Mouse (Mus musculus) heart, adult 2 months (tissue): ENCODE results near the gene Gpnmb. TPM values are rescaled to one million over a fixed set of nuclear protein-coding genes. Genes with fewer than 3 reads are reported as not detected.
A peak's percentile ranks its signal among the peaks of the same experiment; 100 is the strongest.

Experiments
- DNase-seq, 2 experiments: peaks; one replicate each; pipeline ENCODE4 v3.0.0; 2021
- H3K27ac ChIP-seq: fragments of 200-600 bp; 2 replicates; pipeline ENCODE4 v1.8.1; 2022
- H3K27me3 ChIP-seq: fragments of 200-500 bp; 2 replicates; pipeline ENCODE4 v1.6.1; 2012; ENCODE audit warnings: mild to moderate bottlenecking, low read length, inconsistent platforms, mixed read lengths; ENCODE audit not compliant: control insufficient read depth, insufficient read depth
- H3K36me3 ChIP-seq: fragments of 200-500 bp; 2 replicates; pipeline ENCODE4 v1.6.1; 2012; ENCODE audit warnings: low read length, inconsistent platforms; ENCODE audit not compliant: control insufficient read depth, insufficient read depth
- H3K4me1 ChIP-seq: fragments of 200-500 bp; 2 replicates; pipeline ENCODE4 v1.6.1; 2011; ENCODE audit warnings: low read length; ENCODE audit not compliant: control insufficient read depth, insufficient read depth
- H3K4me3 ChIP-seq: fragments of 200-600 bp; 2 replicates; pipeline ENCODE4 v1.8.1; 2022
- H3K79me2 ChIP-seq: fragments of 200-500 bp; replicated peaks from 2 replicates; pipeline ENCODE4 v1.6.1; 2012; ENCODE audit warnings: mild to moderate bottlenecking, inconsistent platforms, low read length, moderate library complexity, mixed read lengths; ENCODE audit not compliant: control insufficient read depth, insufficient read depth
- H3K9ac ChIP-seq: fragments of 200-500 bp; 2 replicates; pipeline ENCODE4 v1.6.1; 2012; ENCODE audit warnings: low read depth, mild to moderate bottlenecking, control low read depth, inconsistent platforms, low read length, mixed read lengths
- CTCF ChIP-seq: fragments of 200-600 bp; IDR thresholded peaks from 2 replicates; pipeline ENCODE4 v1.8.1; 2022; ENCODE audit warnings: antibody characterized with exemption, mild to moderate bottlenecking, moderate library complexity
- EP300 ChIP-seq: fragments of 200-500 bp; IDR thresholded peaks from 2 replicates; pipeline ENCODE4 v1.6.1; 2011; ENCODE audit warnings: low read depth, low read length, control low read depth; ENCODE audit not compliant: insufficient read depth
- POLR2A ChIP-seq: fragments of 200-500 bp; IDR thresholded peaks from 2 replicates; pipeline ENCODE4 v1.6.1; 2011; ENCODE audit warnings: mild to moderate bottlenecking, low read depth, low read length, control low read depth; ENCODE audit not compliant: insufficient read depth
- WGBS: fragments of 180-500 bp; shearing (Covaris S2); methylation state at CpG from one replicate; pipeline ENCODE4 v1.1.7; 2018; 5-methylcytosine and 5-hydroxymethylcytosine counted together
- intact Hi-C: fragments of 180-260 bp; cut with DNase I; formaldehyde crosslinking; loops from one replicate; pipeline ENCODE4 v1.15.1; 2025
- polyA plus RNA-seq: library from polyadenylated mRNA; depleted of rRNA; stranded (reverse); fragments of >200 nt; gene quantifications from 2 replicates; pipeline ENCODE4 v1.2.3, GENCODE M21; 2012
- total RNA-seq, 2 experiments: library from RNA; stranded (reverse); gene quantifications; 2 replicates each; pipeline ENCODE4 v1.2.3; 2021

The Gpnmb gene
- total and polyA plus RNA-seq, 3 experiments, result 0.84 to 4.9 (median 1.3) TPM

DNA sequence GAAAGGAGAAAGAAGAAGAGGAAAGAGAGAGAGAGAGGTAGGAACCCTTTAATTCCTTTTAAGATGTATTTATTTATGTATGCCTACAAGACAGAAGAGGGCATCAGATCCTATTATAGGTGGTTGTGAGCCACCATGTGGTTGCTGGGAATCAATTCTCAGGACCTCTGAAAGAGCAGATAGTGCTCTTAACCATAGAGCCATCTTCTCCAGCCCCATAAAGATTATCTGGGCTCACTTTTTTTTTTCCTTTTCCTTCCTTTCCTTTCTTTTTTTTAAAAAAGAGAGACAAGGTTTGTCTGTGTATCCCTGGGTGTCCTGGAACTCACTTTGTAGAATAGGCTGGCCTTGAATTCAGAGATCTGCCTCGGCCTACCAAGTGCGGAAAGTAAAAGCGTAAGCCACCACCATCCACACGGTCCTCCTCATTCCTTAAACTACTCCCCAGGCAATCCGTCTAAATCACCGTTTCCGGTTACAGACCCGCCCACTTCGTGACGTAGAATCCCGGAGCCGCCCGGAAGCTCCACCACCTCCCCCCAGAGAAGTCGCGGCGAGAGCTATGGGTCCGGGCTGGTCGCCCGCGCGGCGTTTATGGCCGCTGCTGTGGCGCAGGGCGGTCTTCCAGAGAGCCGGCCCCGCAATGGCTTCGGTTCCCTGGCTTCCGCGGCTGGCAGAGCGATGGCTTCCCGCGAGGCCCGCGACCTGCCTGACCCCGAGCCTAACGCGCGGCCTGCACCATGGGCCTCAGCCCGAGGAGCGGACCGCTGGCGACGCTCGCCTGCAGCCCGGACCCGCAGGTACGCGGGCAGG is 37.2 kb downstream of the Gpnmb start, which contains the start of gene Malsu1:
TSS of gene Malsu1 (plus strand) at position 492 of the 813 bp plus-strand sequence.
- peak within 1 kb of the TSS; percentile 98 for H3K4me3 ChIP-seq
- peaks cover 3% of the 10 kb centered on the region for H3K4me1 ChIP-seq
- no peaks in the 10 kb centered on the region for H3K27me3 ChIP-seq
- intact Hi-C loops, result loop anchor here (2.0 to 5.0 kb wide), 3 partner anchors 23 to 189 kb away; partner anchors contain the start of gene Tra2a
- TF ChIP-seq EP300 (0 out of 2 replicates have a peak, but pooled peaks have one; percentile 47), CTCF (no peak), POLR2A (peak; percentile 88)
- DNase-seq, result peak; percentile 96 to 97
- H3K27ac ChIP-seq, result peak within 1 kb of the TSS; percentile 88
- peak within 1 kb of the TSS; percentile 99 for H3K9ac ChIP-seq
- under 1% methylated on average over 49 of the region's 49 CpGs for WGBS
- H3K79me2 ChIP-seq, result peaks cover 7% of the 10 kb centered on the region
- peaks cover 7% of the 10 kb centered on the region for H3K36me3 ChIP-seq

DNA sequence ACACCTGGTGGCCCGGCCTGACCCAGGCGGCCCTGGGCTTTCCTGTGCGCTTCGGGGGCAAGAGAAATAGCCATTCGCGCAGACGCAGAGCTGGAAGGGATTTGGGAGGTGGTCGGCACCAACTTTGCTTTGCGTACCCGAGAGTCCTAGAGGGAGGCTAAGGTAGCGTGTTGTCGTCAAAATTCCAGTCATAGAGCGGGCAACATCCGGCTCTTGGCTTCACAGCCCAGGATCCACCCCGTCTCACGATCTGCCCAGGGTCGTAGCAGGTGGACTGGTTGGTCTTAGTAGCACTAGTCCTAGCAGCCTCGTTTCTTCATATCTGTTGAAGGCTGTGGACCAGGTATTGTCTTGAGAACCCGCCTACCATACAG is 37.8 kb downstream of the Gpnmb start:
- Histone ChIP-seq H3K27ac (peak overlapping the region; percentile 88), H3K4me1 (peaks cover 4% of the 10 kb centered on the region), H3K4me3 (peak overlapping the region; percentile 98), H3K79me2 (peaks cover 7% of the 10 kb centered on the region), H3K36me3 (peaks cover 7% of the 10 kb centered on the region), H3K9ac (peak overlapping the region; percentile 99), H3K27me3 (no peaks in the 10 kb centered on the region)
- no peak for DNase-seq
- 1% methylated on average over 19 of the region's 19 CpGs for WGBS
- intact Hi-C loops, result loop anchor here (2.0 to 5.0 kb wide), 3 partner anchors 23 to 188 kb away; partner anchors contain the start of gene Tra2a
- TF ChIP-seq POLR2A (no peak), CTCF (no peak), EP300 (no peak)

DNA sequence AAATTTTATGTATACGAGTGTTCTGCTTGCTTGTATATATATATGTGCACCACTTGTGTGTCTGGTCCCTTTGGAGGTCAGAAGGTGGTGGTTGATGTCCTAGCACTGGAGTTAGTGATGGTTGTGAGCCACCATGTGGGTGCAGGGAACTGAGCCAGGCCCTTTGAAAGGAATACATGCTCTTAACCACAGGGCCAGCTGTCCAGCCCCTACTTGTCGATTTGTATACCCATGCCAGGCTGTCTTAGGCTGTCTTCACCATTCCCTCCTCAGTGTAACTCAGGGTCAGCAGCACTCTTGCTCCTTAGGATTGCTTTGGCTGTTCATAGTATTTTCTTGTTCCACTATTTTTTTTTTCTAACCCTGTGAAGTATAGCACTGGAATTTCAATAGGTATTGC is 41.5 kb downstream of the Gpnmb start:
- H3K4me3 ChIP-seq, result no peak overlapping the region
- H3K27me3 ChIP-seq, result no peaks in the 10 kb centered on the region
- peaks cover 7% of the 10 kb centered on the region for H3K79me2 ChIP-seq
- H3K36me3 ChIP-seq, result peaks cover 7% of the 10 kb centered on the region
- no peak overlapping the region for H3K27ac ChIP-seq
- TF ChIP-seq CTCF (no peak), POLR2A (no peak), EP300 (no peak)
- DNase-seq, result no peak
- intact Hi-C loops, result no loop called here
- WGBS, result 86% methylated on average over 2 of the region's 2 CpGs
- no peak overlapping the region for H3K9ac ChIP-seq
- H3K4me1 ChIP-seq, result peaks cover 4% of the 10 kb centered on the region

DNA sequence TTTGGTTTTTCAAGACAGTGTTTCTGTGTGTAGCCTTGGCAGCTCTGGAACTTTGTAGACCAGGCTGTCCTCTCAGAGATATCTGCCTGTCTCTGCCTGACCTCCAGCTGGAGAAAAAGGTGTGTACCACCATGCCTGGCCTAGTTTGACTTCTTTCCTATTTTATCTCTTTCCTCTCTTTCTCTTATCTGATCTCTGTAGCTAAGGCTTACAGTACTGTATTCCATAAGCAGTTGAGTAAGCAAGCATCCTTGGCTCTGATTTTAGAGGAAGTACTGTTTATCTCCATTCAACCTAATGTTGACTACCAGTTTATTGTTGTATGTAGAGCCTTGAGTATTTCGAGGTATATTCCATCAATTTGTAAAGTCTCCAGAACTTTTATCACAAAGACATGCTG is 43.0 kb downstream of the Gpnmb start:
- peaks cover 4% of the 10 kb centered on the region for H3K4me1 ChIP-seq
- H3K27ac ChIP-seq, result no peak overlapping the region
- peaks cover 7% of the 10 kb centered on the region for H3K36me3 ChIP-seq
- peaks cover 2% of the 10 kb centered on the region for H3K79me2 ChIP-seq
- no peaks in the 10 kb centered on the region for H3K27me3 ChIP-seq
- no peak for DNase-seq
- no peak overlapping the region for H3K9ac ChIP-seq
- H3K4me3 ChIP-seq, result no peak overlapping the region
- no peak for TF ChIP-seq EP300
- 69% methylated on average over 1 of the region's 1 CpGs for WGBS
- intact Hi-C loops, result no loop called here

DNA sequence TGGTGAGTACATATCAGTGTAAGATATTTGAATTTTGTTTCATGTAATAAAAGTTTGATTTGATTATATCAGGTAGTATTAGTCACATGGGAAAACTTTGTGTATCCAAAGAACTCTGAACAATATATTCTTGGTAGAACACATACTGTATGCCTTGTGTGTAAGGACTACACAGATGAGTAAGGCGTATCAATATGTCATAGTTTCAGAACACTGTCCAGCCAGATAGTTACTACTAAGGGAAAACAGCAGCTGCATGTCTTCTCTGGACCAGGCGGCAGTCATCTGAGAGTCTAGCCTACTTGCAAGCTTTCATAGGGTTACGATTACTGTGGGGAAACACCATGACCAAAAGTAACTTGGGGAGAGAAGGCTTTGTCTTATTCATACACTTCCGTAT is 46.7 kb downstream of the Gpnmb start:
- Histone ChIP-seq H3K79me2 (no peaks in the 10 kb centered on the region), H3K27me3 (no peaks in the 10 kb centered on the region), H3K36me3 (no peaks in the 10 kb centered on the region; the same call in 1 of the 2 replicates), H3K27ac (no peak overlapping the region), H3K9ac (no peak overlapping the region), H3K4me1 (peaks cover 1% of the 10 kb centered on the region; the same call in 1 of the 2 replicates), H3K4me3 (no peak overlapping the region)
- no peak for DNase-seq
- intact Hi-C loops, result no loop called here
- TF ChIP-seq EP300 (no peak), POLR2A (no peak), CTCF (no peak)
- WGBS, result 93% methylated on average over 4 of the region's 4 CpGs

DNA sequence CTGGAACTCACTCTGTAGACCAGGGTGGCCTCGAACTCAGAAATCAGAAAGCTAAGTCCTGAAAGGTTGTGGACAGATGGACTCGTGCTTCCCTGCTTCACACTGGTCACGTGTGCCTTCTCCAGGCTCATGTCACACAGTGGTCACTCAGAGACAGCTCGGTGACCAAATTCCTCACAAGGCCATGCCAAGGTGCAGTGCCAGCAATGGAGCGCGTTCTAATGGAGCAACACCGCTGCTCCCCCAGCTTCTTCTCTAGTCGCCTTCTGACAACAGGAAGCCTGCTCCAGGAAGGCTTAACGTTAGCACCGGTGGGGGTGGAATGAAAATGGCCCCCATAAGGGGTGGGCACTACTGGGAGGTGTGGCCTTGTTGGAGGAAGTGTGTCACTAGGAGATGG is 58.6 kb downstream of the Gpnmb start:
- no peak overlapping the region for H3K9ac ChIP-seq
- H3K27me3 ChIP-seq, result no peaks in the 10 kb centered on the region
- intact Hi-C loops, result no loop called here
- no peak overlapping the region for H3K27ac ChIP-seq
- H3K36me3 ChIP-seq, result peaks cover 5% of the 10 kb centered on the region; the same call in 1 of the 2 replicates
- H3K4me3 ChIP-seq, result no peak overlapping the region
- peaks cover 9% of the 10 kb centered on the region for H3K4me1 ChIP-seq
- H3K79me2 ChIP-seq, result no peaks in the 10 kb centered on the region
- TF ChIP-seq CTCF (no peak), POLR2A (no peak), EP300 (no peak)
- no peak for DNase-seq
- WGBS, result 78% methylated on average over 10 of the region's 10 CpGs
